Mouse (Mus musculus): Measurements from ENCODE around the gene Kif18a.

- TF ChIP-seq GATA1 (IDR thresholded peaks at IDR 0.05; ENCODE audit: borderline replicate concordance, low read length) (no peak), FLI1 (IDR thresholded peaks at IDR 0.05; ENCODE audit: low read length) (no peak)
Measured at GRCm38 (mm10) chr2:109311369-109311768, 30.8 kb downstream of the Kif18a start.
